Mouse (Mus musculus): ENCODE results near the gene Hbs1l. TPM values are rescaled to one million over a fixed set of nuclear protein-coding genes. Genes with fewer than 3 reads are reported as not detected.

Gene Hbs1l
- total RNA-seq, 2 experiments from 2014 or later = 42.3 to 69.5 TPM

GRCm38 (mm10) chr10:21301822-21302221 lies 6.0 kb downstream of the Hbs1l start:
- no peak for ATAC-seq (replicated peaks; ENCODE audit: low FRiP score, poor library complexity, severe bottlenecking)

- no peak for ATAC-seq (replicated peaks; ENCODE audit: low FRiP score, poor library complexity, severe bottlenecking)
These were observed 9.2 kb downstream of the Hbs1l start for GRCm38 (mm10) chr10:21304672-21305632.

- no peak for ATAC-seq (replicated peaks; ENCODE audit: low FRiP score, poor library complexity, severe bottlenecking)
These were observed 18.0 kb downstream of the Hbs1l start for GRCm38 (mm10) chr10:21313732-21314131.

- ATAC-seq (replicated peaks; ENCODE audit: low FRiP score, poor library complexity, severe bottlenecking) = no peak
These were observed 20.3 kb downstream of the Hbs1l start for GRCm38 (mm10) chr10:21316123-21316522.

- no peak for ATAC-seq (replicated peaks; ENCODE audit: low FRiP score, poor library complexity, severe bottlenecking)
These were observed 22.5 kb downstream of the Hbs1l start for GRCm38 (mm10) chr10:21318250-21318649.

GRCm38 (mm10) chr10:21318996-21319395 lies 23.2 kb downstream of the Hbs1l start:
- no peak for ATAC-seq (replicated peaks; ENCODE audit: low FRiP score, poor library complexity, severe bottlenecking)

- ATAC-seq (replicated peaks; ENCODE audit: low FRiP score, poor library complexity, severe bottlenecking) = no peak
These were observed 24.8 kb downstream of the Hbs1l start for GRCm38 (mm10) chr10:21320601-21321000.

GRCm38 (mm10) chr10:21326352-21326751 lies 30.6 kb downstream of the Hbs1l start:
- ATAC-seq (replicated peaks; ENCODE audit: low FRiP score, poor library complexity, severe bottlenecking) = no peak

- no peak for ATAC-seq (replicated peaks; ENCODE audit: low FRiP score, poor library complexity, severe bottlenecking)
These were observed 31.9 kb downstream of the Hbs1l start for GRCm38 (mm10) chr10:21327605-21328135.

GRCm38 (mm10) chr10:21334349-21335105 lies 38.7 kb downstream of the Hbs1l start:
- ATAC-seq (replicated peaks; ENCODE audit: low FRiP score, poor library complexity, severe bottlenecking) = no peak

GRCm38 (mm10) chr10:21335534-21335933 lies 39.8 kb downstream of the Hbs1l start:
- ATAC-seq (replicated peaks; ENCODE audit: low FRiP score, poor library complexity, severe bottlenecking) = no peak

GRCm38 (mm10) chr10:21337191-21337590 lies 41.4 kb downstream of the Hbs1l start:
- peak; percentile 60 for ATAC-seq (replicated peaks; ENCODE audit: low FRiP score, poor library complexity, severe bottlenecking)

GRCm38 (mm10) chr10:21341706-21342105 lies 45.9 kb downstream of the Hbs1l start:
- ATAC-seq (replicated peaks; ENCODE audit: low FRiP score, poor library complexity, severe bottlenecking) = no peak

GRCm38 (mm10) chr10:21342331-21343005 lies 46.7 kb downstream of the Hbs1l start:
- ATAC-seq (replicated peaks; ENCODE audit: low FRiP score, poor library complexity, severe bottlenecking) = no peak

GRCm38 (mm10) chr10:21347332-21347731 lies 51.6 kb downstream of the Hbs1l start:
- no peak for ATAC-seq (replicated peaks; ENCODE audit: low FRiP score, poor library complexity, severe bottlenecking)

GRCm38 (mm10) chr10:21349449-21349848 lies 53.7 kb downstream of the Hbs1l start:
- no peak for ATAC-seq (replicated peaks; ENCODE audit: low FRiP score, poor library complexity, severe bottlenecking)

GRCm38 (mm10) chr10:21349946-21350345 lies 54.2 kb downstream of the Hbs1l start:
- ATAC-seq (replicated peaks; ENCODE audit: low FRiP score, poor library complexity, severe bottlenecking) = no peak

GRCm38 (mm10) chr10:21350531-21351515 lies 55.0 kb downstream of the Hbs1l start:
- ATAC-seq (replicated peaks; ENCODE audit: low FRiP score, poor library complexity, severe bottlenecking) = no peak

- ATAC-seq (replicated peaks; ENCODE audit: low FRiP score, poor library complexity, severe bottlenecking) = no peak
These were observed 56.0 kb downstream of the Hbs1l start for GRCm38 (mm10) chr10:21351766-21352165.

Data from erythroblast, adult 5-6 weeks (primary cell).